Mouse (Mus musculus): ENCODE results near the gene Kctd2. TPM values are rescaled to one million over a fixed set of nuclear protein-coding genes. Genes with fewer than 3 reads are reported as not detected.

Kctd2 gene
- polyA plus RNA-seq, 1 experiment from 2014 or later = 22.7 TPM

GRCm38 (mm10) chr11:115427482-115428331 lies 7.8 kb downstream of the Kctd2 start:
- peak; percentile 73 for ATAC-seq (ENCODE audit: low FRiP score, low TSS enrichment)
- Histone ChIP-seq H3K9me3 (ENCODE audit: control insufficient read depth, low read length) (no peaks in the 10 kb centered on the region), H3K27ac (ENCODE audit: low read depth, low read length) (peak overlapping the region; percentile 37), H3K4me1 (ENCODE audit: control insufficient read depth, insufficient read depth, low read length) (no peaks in the 10 kb centered on the region), H3K4me3 (ENCODE audit: low read length) (no peak overlapping the region), H3K36me3 (ENCODE audit: control insufficient read depth, insufficient read depth, low read length) (peaks cover 77% of the 10 kb centered on the region), H3K9ac (ENCODE audit: low read depth, low read length) (0 out of 2 replicates have a peak overlapping the region, but pooled peaks have one; percentile 14), H3K27me3 (ENCODE audit: control insufficient read depth, insufficient read depth, low read length) (no peaks in the 10 kb centered on the region), H3K4me2 (replicated peaks; ENCODE audit: low read depth, low read length) (no peak overlapping the region)
- 42% methylated on average over 20 of the region's 20 CpGs for WGBS

GRCm38 (mm10) chr11:115429307-115429706 lies 9.4 kb downstream of the Kctd2 start:
- H3K9ac ChIP-seq (ENCODE audit: low read depth, low read length) = no peak overlapping the region
- H3K4me3 ChIP-seq (ENCODE audit: low read length) = no peak overlapping the region
- WGBS = 85% methylated on average over 7 of the region's 7 CpGs
- no peaks in the 10 kb centered on the region for H3K4me1 ChIP-seq (ENCODE audit: control insufficient read depth, insufficient read depth, low read length)
- no peaks in the 10 kb centered on the region for H3K27me3 ChIP-seq (ENCODE audit: control insufficient read depth, insufficient read depth, low read length)
- no peak for ATAC-seq (ENCODE audit: low FRiP score, low TSS enrichment)
- H3K9me3 ChIP-seq (ENCODE audit: control insufficient read depth, low read length) = no peaks in the 10 kb centered on the region
- peaks cover 68% of the 10 kb centered on the region for H3K36me3 ChIP-seq (ENCODE audit: control insufficient read depth, insufficient read depth, low read length)
- H3K27ac ChIP-seq (ENCODE audit: low read depth, low read length) = no peak overlapping the region
- H3K4me2 ChIP-seq (replicated peaks; ENCODE audit: low read depth, low read length) = no peak overlapping the region

GRCm38 (mm10) chr11:115430561-115430960 lies 10.6 kb downstream of the Kctd2 start:
- H3K9ac ChIP-seq (ENCODE audit: low read depth, low read length) = no peak overlapping the region
- H3K9me3 ChIP-seq (ENCODE audit: control insufficient read depth, low read length) = no peaks in the 10 kb centered on the region
- no peak overlapping the region for H3K27ac ChIP-seq (ENCODE audit: low read depth, low read length)
- peaks cover 57% of the 10 kb centered on the region for H3K36me3 ChIP-seq (ENCODE audit: control insufficient read depth, insufficient read depth, low read length)
- no peak overlapping the region for H3K4me3 ChIP-seq (ENCODE audit: low read length)
- no peak overlapping the region for H3K4me2 ChIP-seq (replicated peaks; ENCODE audit: low read depth, low read length)
- no peaks in the 10 kb centered on the region for H3K27me3 ChIP-seq (ENCODE audit: control insufficient read depth, insufficient read depth, low read length)
- no peak for ATAC-seq (ENCODE audit: low FRiP score, low TSS enrichment)
- 94% methylated on average over 6 of the region's 6 CpGs for WGBS
- H3K4me1 ChIP-seq (ENCODE audit: control insufficient read depth, insufficient read depth, low read length) = 0 out of 2 replicates have a peak, but pooled peaks cover 3% of the 10 kb centered on the region

GRCm38 (mm10) chr11:115432814-115433213 lies 12.9 kb downstream of the Kctd2 start:
- H3K27me3 ChIP-seq (ENCODE audit: control insufficient read depth, insufficient read depth, low read length) = no peaks in the 10 kb centered on the region
- no peak for ATAC-seq (ENCODE audit: low FRiP score, low TSS enrichment)
- H3K9me3 ChIP-seq (ENCODE audit: control insufficient read depth, low read length) = no peaks in the 10 kb centered on the region
- H3K4me3 ChIP-seq (ENCODE audit: low read length) = no peak overlapping the region
- no peak overlapping the region for H3K9ac ChIP-seq (ENCODE audit: low read depth, low read length)
- peaks cover 38% of the 10 kb centered on the region for H3K36me3 ChIP-seq (ENCODE audit: control insufficient read depth, insufficient read depth, low read length)
- 0 out of 2 replicates have a peak, but pooled peaks cover 6% of the 10 kb centered on the region for H3K4me1 ChIP-seq (ENCODE audit: control insufficient read depth, insufficient read depth, low read length)
- H3K27ac ChIP-seq (ENCODE audit: low read depth, low read length) = no peak overlapping the region
- WGBS = 87% methylated on average over 4 of the region's 4 CpGs
- no peak overlapping the region for H3K4me2 ChIP-seq (replicated peaks; ENCODE audit: low read depth, low read length)

- ATAC-seq (ENCODE audit: low FRiP score, low TSS enrichment) = no peak
- Histone ChIP-seq H3K36me3 (ENCODE audit: control insufficient read depth, insufficient read depth, low read length) (peaks cover 38% of the 10 kb centered on the region), H3K9me3 (ENCODE audit: control insufficient read depth, low read length) (no peaks in the 10 kb centered on the region), H3K4me1 (ENCODE audit: control insufficient read depth, insufficient read depth, low read length) (0 out of 2 replicates have a peak, but pooled peaks cover 6% of the 10 kb centered on the region), H3K27ac (ENCODE audit: low read depth, low read length) (no peak overlapping the region), H3K27me3 (ENCODE audit: control insufficient read depth, insufficient read depth, low read length) (no peaks in the 10 kb centered on the region), H3K4me3 (ENCODE audit: low read length) (no peak overlapping the region), H3K4me2 (replicated peaks; ENCODE audit: low read depth, low read length) (no peak overlapping the region), H3K9ac (ENCODE audit: low read depth, low read length) (no peak overlapping the region)
- 76% methylated on average over 6 of the region's 6 CpGs for WGBS
Measured at GRCm38 (mm10) chr11:115433342-115433741, 13.4 kb downstream of the Kctd2 start.

GRCm38 (mm10) chr11:115435596-115436337 lies 15.8 kb downstream of the Kctd2 start:
- 0 out of 2 replicates have a peak, but pooled peaks cover 6% of the 10 kb centered on the region for H3K4me1 ChIP-seq (ENCODE audit: control insufficient read depth, insufficient read depth, low read length)
- H3K36me3 ChIP-seq (ENCODE audit: control insufficient read depth, insufficient read depth, low read length) = peaks cover 16% of the 10 kb centered on the region
- peaks cover 6% of the 10 kb centered on the region; the same call in 1 of the 2 replicates for H3K9me3 ChIP-seq (ENCODE audit: control insufficient read depth, low read length)
- 0 out of 2 replicates have a peak, but pooled peaks have one; percentile 58 for ATAC-seq (ENCODE audit: low FRiP score, low TSS enrichment)
- H3K27me3 ChIP-seq (ENCODE audit: control insufficient read depth, insufficient read depth, low read length) = no peaks in the 10 kb centered on the region
- H3K27ac ChIP-seq (ENCODE audit: low read depth, low read length) = no peak overlapping the region
- peak overlapping the region; percentile 19; the same call in 1 of the 2 replicates for H3K4me3 ChIP-seq (ENCODE audit: low read length)
- 0 out of 2 replicates have a peak overlapping the region, but pooled peaks have one; percentile 44 for H3K9ac ChIP-seq (ENCODE audit: low read depth, low read length)
- WGBS = 3% methylated on average over 31 of the region's 31 CpGs
- peak overlapping the region; percentile 41 for H3K4me2 ChIP-seq (replicated peaks; ENCODE audit: low read depth, low read length)

- H3K4me1 ChIP-seq (ENCODE audit: control insufficient read depth, insufficient read depth, low read length) = 0 out of 2 replicates have a peak, but pooled peaks cover 6% of the 10 kb centered on the region
- no peaks in the 10 kb centered on the region for H3K36me3 ChIP-seq (ENCODE audit: control insufficient read depth, insufficient read depth, low read length)
- H3K4me2 ChIP-seq (replicated peaks; ENCODE audit: low read depth, low read length) = no peak overlapping the region
- H3K9ac ChIP-seq (ENCODE audit: low read depth, low read length) = no peak overlapping the region
- ATAC-seq (ENCODE audit: low FRiP score, low TSS enrichment) = no peak
- H3K9me3 ChIP-seq (ENCODE audit: control insufficient read depth, low read length) = peaks cover 6% of the 10 kb centered on the region; the same call in 1 of the 2 replicates
- H3K4me3 ChIP-seq (ENCODE audit: low read length) = no peak overlapping the region
- H3K27me3 ChIP-seq (ENCODE audit: control insufficient read depth, insufficient read depth, low read length) = no peaks in the 10 kb centered on the region
- no peak overlapping the region for H3K27ac ChIP-seq (ENCODE audit: low read depth, low read length)
- 63% methylated on average over 5 of the region's 5 CpGs for WGBS
Measured at GRCm38 (mm10) chr11:115437571-115438122, 17.7 kb downstream of the Kctd2 start.

GRCm38 (mm10) chr11:115439326-115439725 lies 19.4 kb downstream of the Kctd2 start:
- Histone ChIP-seq H3K4me2 (replicated peaks; ENCODE audit: low read depth, low read length) (no peak overlapping the region), H3K9me3 (ENCODE audit: control insufficient read depth, low read length) (peaks cover 6% of the 10 kb centered on the region; the same call in 1 of the 2 replicates), H3K4me1 (ENCODE audit: control insufficient read depth, insufficient read depth, low read length) (0 out of 2 replicates have a peak, but pooled peaks cover 6% of the 10 kb centered on the region), H3K27ac (ENCODE audit: low read depth, low read length) (no peak overlapping the region), H3K36me3 (ENCODE audit: control insufficient read depth, insufficient read depth, low read length) (no peaks in the 10 kb centered on the region), H3K4me3 (ENCODE audit: low read length) (no peak overlapping the region), H3K27me3 (ENCODE audit: control insufficient read depth, insufficient read depth, low read length) (no peaks in the 10 kb centered on the region), H3K9ac (ENCODE audit: low read depth, low read length) (no peak overlapping the region)
- ATAC-seq (ENCODE audit: low FRiP score, low TSS enrichment) = no peak
- WGBS = 77% methylated on average over 3 of the region's 3 CpGs

Data from kidney, embryonic 14.5 days (tissue).